Mouse (Mus musculus): ENCODE measurements around the gene Zfp316. TPM values are rescaled to one million over a fixed set of nuclear protein-coding genes. Genes with fewer than 3 reads are reported as not detected.

Zfp316 gene
- polyA plus RNA-seq, 1 experiment from 2014 or later: 17.3 TPM

Other genes starting within 250 kb of the Zfp316 start
- 43.4 and 47.1 TPM in 2 replicates for gene Rnf216, start 157.0 kb downstream of the Zfp316 start, polyA plus RNA-seq (2016; fragmentation: Nextera tagmentation; extraction: Ambion mirVana)
- not detected in 2 replicates for gene Olfr718-ps1, start 122.4 kb downstream of the Zfp316 start, polyA plus RNA-seq (2016; fragmentation: Nextera tagmentation; extraction: Ambion mirVana)
- 18.0 and 18.1 TPM in 2 replicates for gene Rbak, start 89.2 kb downstream of the Zfp316 start, polyA plus RNA-seq (2016; fragmentation: Nextera tagmentation; extraction: Ambion mirVana)
- not detected in 2 replicates for gene Spdye4b, start 89.0 kb downstream of the Zfp316 start, polyA plus RNA-seq (2016; fragmentation: Nextera tagmentation; extraction: Ambion mirVana)
- gene Spdye4a, start 43.1 kb downstream of the Zfp316 start, polyA plus RNA-seq (2016; fragmentation: Nextera tagmentation; extraction: Ambion mirVana): not detected in 2 replicates
- 28.1 and 29.3 TPM in 2 replicates for gene Zfp12, start 34.9 kb downstream of the Zfp316 start, polyA plus RNA-seq (2016; fragmentation: Nextera tagmentation; extraction: Ambion mirVana)
- 0.13 TPM in 1 of 2 replicates, not detected in the other for gene Zfp853, start 23.6 kb upstream of the Zfp316 start, polyA plus RNA-seq (2016; fragmentation: Nextera tagmentation; extraction: Ambion mirVana)
- 53.2 and 57.4 TPM in 2 replicates for gene E130309D02Rik, start 45.3 kb upstream of the Zfp316 start, polyA plus RNA-seq (2016; fragmentation: Nextera tagmentation; extraction: Ambion mirVana)
- 71.5 and 82.7 TPM in 2 replicates for gene Zdhhc4, start 59.2 kb upstream of the Zfp316 start, polyA plus RNA-seq (2016; fragmentation: Nextera tagmentation; extraction: Ambion mirVana)
- 0.19 and 0.37 TPM in 2 replicates for gene Grid2ip, start 87.3 kb upstream of the Zfp316 start, polyA plus RNA-seq (2016; fragmentation: Nextera tagmentation; extraction: Ambion mirVana)
- 164 and 183 TPM in 2 replicates for gene Kdelr2, start 133.8 kb upstream of the Zfp316 start, polyA plus RNA-seq (2016; fragmentation: Nextera tagmentation; extraction: Ambion mirVana)
- 14.8 and 16.3 TPM in 2 replicates for gene Daglb, start 194.6 kb upstream of the Zfp316 start, polyA plus RNA-seq (2016; fragmentation: Nextera tagmentation; extraction: Ambion mirVana)